Mouse (Mus musculus) embryonic fibroblast, embryonic 13.5 days (primary cell): ENCODE results near the gene Trpm8.

Source experiments
- CTCF ChIP-seq: IDR thresholded peaks from 2 replicates; pipeline ENCODE4 v1.5.1; 2011; ENCODE audit warnings: mild to moderate bottlenecking, control low read depth, low read length, moderate library complexity, borderline replicate concordance; ENCODE audit not compliant: insufficient read depth
- POLR2A ChIP-seq: IDR thresholded peaks from 2 replicates; pipeline ENCODE4 v1.6.1; 2011; ENCODE audit warnings: low read depth, mild to moderate bottlenecking, control low read depth, low read length, moderate library complexity

GRCm38 (mm10) chr1:88262255-88262654 lies 15.2 kb upstream of the Trpm8 start:
- TF ChIP-seq CTCF, result no peak
- TF ChIP-seq POLR2A, result no peak
